Mouse (Mus musculus) embryonic stem cell, embryonic (primary cell): Measurements from ENCODE around the gene Per2.

Experiments
- CTCF ChIA-PET, 4 experiments: fragments of 300-600 bp in 2 of 4; fragments of 350-600 bp in 2 of 4; sonication (Branson Sonifier 250); formaldehyde crosslinking; loops; one replicate each; lab custom pipeline; 2022; ENCODE audit warnings: inconsistent platforms in 2 of 4; lab: Charles Lee
- POLR2A ChIA-PET, 4 experiments: fragments of 300-600 bp in 2 of 4; fragments of 350-600 bp in 2 of 4; sonication (Branson Sonifier 250); formaldehyde crosslinking; loops; one replicate each; lab custom pipeline; 2022; ENCODE audit warnings: antibody characterized with exemption in 4 of 4, inconsistent platforms in 1 of 4; lab: Charles Lee

Gene Per2

GRCm38 (mm10) chr1:91380453-91381090, 78.6 kb downstream of the Per2 start:
- POLR2A ChIA-PET = interaction anchor here in 2 of 4 experiments (2.5 to 4.6 kb wide), 3 partner anchors 10 to 15 kb away, joined by 5 to 22 read pairs (median 8); partner anchors contain the start of gene Erfe (in 2 of the 2)
- CTCF ChIA-PET = interaction anchor here in 2 of 4 experiments (0.6 to 1.7 kb wide), 6 partner anchors 14 to 407 kb away, joined by 3 to 7 read pairs (median 4); partner anchors contain the start of gene Erfe (in 2 of the 2)

DNA sequence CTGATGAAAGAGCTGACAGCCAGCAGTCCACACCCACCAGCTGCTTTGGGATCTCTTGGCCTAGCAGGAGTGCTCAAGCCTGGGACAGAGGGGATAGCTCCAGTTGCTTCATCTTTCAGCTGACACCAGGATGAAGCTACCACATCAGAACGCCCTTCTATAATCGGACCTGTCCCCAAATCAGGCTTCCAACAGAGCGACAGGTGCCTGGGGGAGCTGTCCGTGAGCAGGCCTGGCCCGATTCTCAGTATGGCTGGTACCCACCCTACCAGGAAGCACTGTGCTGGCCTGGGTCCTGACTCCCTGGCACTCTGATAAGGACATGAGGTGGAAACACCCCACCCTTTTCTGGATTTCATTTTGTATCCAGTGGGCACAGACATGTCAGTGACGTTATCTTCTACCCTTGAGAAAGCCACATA, 85.7 kb downstream of the Per2 start:
- ChIA-PET CTCF (interaction anchor here in 1 of 4 experiments (1.2 kb wide), 1 partner anchor 27 kb away, joined by 4 read pairs; no protein-coding TSS in a partner anchor), POLR2A (interaction anchor here in 2 of 4 experiments (0.6 to 4.9 kb wide), 7 partner anchors 8 to 1955 kb away, joined by 3 to 22 read pairs (median 3); partner anchors contain the start of gene Ube2f (in 1 of the 2))

DNA sequence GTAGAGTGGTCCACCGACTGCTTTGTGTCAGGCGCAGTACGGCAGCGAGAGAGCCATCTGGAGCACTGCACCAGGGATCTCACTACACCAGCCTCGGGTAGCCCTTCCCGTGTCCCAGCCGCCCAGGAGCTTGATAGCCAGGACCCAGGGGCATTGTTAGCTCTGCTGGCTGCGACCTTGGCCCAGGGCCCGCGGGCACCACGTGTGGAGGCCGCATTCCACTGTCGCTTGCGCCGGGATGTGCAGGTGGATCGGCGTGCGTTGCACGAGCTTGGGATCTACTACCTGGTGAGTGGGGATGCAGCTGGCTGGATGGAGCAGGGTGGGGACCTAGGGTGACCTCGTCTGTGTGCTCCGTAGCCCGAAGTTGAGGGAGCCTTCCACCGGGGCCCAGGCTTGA, 89.1 kb downstream of the Per2 start:
- ChIA-PET CTCF (interaction anchor here in 1 of 4 experiments (1.2 to 1.3 kb wide), 2 partner anchors 12 to 13 kb away, joined by 3 to 4 read pairs; no protein-coding TSS in a partner anchor), POLR2A (interaction anchor here in 3 of 4 experiments (0.8 to 4.9 kb wide), 6 partner anchors 8 to 70 kb away, joined by 3 to 22 read pairs (median 3); partner anchors contain the start of gene Hes6 (in 1 of the 3))

DNA sequence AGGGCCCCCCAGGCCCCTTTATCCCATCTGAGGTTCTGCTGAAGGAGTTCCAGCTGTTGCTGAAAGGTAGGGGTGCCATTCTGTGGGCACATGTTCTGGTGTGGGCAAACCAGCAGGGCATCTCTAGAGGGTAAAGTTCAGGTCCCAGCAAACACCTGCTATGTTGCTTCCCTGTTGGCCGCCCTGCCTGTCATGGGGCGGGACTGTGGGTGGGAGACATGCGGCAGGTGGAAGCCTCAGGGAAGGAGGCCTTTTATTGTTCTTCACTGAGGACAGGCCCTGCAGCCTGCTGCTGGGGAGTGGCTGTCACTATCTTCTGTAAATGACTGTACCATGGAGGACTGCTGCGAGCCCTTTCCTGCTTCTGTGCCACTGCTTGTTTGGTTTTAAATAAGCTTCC, 89.7 kb downstream of the Per2 start:
- ChIA-PET CTCF (interaction anchor here in 2 of 4 experiments (0.6 to 1.3 kb wide), 3 partner anchors 12 to 407 kb away, joined by 3 to 4 read pairs (median 3); no protein-coding TSS in a partner anchor), POLR2A (interaction anchor here (0.8 to 4.9 kb wide), 9 partner anchors 8 to 119 kb away, joined by 3 to 22 read pairs (median 4); partner anchors contain the start of genes Hes6 (in 2 of the 4) and Ube2f (in 1 of the 4))

GRCm38 (mm10) chr1:91367295-91367694, 91.8 kb downstream of the Per2 start:
- ChIA-PET CTCF (interaction anchor here in 2 of 4 experiments (1.1 to 2.5 kb wide), 5 partner anchors 8 to 394 kb away, joined by 3 to 11 read pairs (median 5); no protein-coding TSS in a partner anchor), POLR2A (interaction anchor here (0.5 to 3.3 kb wide), 20 partner anchors 8 to 410 kb away, joined by 3 to 25 read pairs (median 5); partner anchors contain the start of genes Hes6 (in 2 of the 4), Espnl (in 1 of the 4) and Klhl30 (in 1 of the 4))

DNA sequence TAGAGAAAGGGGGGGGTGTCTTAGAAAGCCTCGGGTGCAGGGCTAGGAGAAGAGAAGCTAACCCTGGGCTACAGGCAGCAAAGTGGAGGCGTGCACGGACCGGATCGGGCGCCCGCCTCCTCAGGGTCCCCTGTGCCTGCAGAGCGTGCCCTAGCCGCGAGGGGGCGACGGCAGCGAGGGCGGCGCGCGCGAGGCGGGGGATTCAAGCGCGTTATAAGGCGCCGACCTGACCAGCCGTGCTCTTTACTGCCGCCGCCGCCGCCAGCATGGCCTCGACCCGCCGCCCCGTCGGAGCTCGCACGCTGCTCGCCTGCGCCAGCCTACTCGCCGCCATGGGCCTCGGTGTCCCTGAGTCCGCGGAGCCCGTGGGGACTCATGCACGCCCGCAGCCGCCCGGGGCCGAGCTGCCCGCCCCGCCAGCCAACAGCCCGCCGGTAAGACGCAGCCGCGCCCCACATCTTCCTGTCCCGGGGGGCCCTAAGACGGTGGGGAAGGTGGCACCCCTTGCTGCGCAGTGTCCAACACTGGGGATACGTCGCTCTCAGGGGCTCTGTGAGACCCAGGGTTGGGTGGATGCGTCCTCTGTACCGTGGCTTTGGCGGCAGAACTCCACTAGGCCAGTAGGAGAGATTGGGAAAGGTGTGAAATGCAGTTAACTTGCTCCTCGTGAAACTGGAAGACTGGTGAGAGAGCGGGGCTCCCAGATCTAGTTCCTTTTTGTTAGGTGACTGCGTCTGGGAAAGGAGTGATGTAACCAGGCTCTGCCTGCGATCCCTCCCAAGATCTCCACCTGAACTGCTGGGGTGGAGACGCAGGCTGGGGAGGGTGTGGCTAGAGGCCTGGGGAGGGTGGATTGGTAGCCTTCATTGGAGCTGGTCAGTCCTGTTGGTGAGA, 92.7 kb downstream of the Per2 start, which contains the start of gene Erfe:
Gene Erfe (plus strand): TSS at position 216 of the 894 bp plus-strand sequence.
- ChIA-PET POLR2A (interaction anchor here (0.5 to 3.3 kb wide), 41 partner anchors 9 to 411 kb away, joined by 3 to 25 read pairs (median 5); partner anchors contain the start of genes Espnl (in 2 of the 4), Hes6 (in 2 of the 4), Klhl30 (in 2 of the 4) and Ramp1 (in 1 of the 4)), CTCF (interaction anchor here (0.6 to 2.5 kb wide), 37 partner anchors 9 to 1423 kb away, joined by 3 to 12 read pairs (median 3); partner anchors contain the start of genes Hes6 (in 1 of the 4), Rab17 (in 1 of the 4), Scly (in 1 of the 4) and Ube2f (in 1 of the 4))
